Mouse (Mus musculus) right cerebral cortex, adult 18-20 months (tissue): ENCODE measurements around the gene Lrmda.

ENCODE experiments used
- DNase-seq: peaks from one replicate; pipeline ENCODE4 v3.0.0; 2022; ENCODE audit warnings: mixed read lengths

Gene Lrmda

GRCm38 (mm10) chr14:21992321-21992885 lies 27.1 kb upstream of the Lrmda start:
- no peak for DNase-seq

- DNase-seq = no peak
Observed at GRCm38 (mm10) chr14:21993251-21994060, 26.1 kb upstream of the Lrmda start.

- no peak for DNase-seq
Observed at GRCm38 (mm10) chr14:21994061-21994990, 25.2 kb upstream of the Lrmda start.

DNA sequence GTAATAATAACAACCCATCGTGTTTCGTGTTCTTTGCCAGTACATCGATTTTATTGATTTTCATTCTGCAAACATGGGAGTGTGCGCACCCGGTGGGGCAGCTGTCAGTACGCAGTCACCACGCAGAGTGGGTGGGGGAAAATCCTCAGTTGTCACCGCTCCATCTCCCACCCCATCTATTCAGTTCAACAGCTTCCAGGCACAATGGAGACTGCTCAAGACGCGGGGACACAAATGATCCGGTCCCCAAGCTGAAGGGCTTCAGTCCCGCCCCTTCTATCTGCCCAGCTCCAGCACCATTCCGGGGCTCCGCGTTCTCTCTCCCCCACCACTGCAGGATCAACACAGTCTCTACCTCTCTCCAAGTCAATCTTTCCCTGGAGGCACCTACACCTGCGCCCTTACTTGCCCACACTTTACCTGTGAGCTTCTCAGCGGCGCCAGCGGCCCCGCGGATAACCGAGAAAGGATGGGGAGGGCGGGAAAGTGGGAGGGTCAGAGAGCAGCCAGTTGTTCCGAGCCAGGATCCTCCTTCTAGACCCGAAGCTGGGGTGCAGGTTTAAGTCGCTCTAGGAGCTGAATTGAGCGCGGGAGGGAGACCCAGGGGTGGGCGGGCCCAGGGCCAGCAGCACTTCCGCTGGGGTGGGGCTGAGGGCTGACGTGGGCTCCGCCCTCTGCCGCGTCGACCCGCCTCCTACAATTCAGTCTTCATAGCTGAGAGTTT lies 24.3 kb upstream of the Lrmda start:
- no peak for DNase-seq

GRCm38 (mm10) chr14:21999588-21999987 lies 19.9 kb upstream of the Lrmda start:
- DNase-seq = no peak

DNA sequence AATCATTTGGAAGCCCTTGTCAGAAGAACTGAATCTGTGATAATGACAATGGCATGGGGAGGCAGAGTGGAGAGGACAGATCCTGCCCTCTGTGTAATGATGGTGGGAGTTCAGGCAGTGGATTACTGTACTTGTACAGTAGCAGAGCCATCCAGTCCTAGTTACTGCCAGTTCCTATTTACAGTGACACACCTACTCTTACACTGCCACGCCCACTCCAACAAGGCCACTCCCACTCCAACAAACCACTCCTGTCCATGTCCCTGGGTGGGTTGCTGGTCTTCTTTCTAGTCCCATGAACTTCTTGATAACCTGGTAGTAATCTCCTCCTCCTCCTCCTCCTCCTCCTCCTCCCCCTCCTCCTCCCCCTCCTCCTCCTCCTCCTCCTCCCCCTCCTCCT lies 16.3 kb upstream of the Lrmda start:
- no peak for DNase-seq

DNA sequence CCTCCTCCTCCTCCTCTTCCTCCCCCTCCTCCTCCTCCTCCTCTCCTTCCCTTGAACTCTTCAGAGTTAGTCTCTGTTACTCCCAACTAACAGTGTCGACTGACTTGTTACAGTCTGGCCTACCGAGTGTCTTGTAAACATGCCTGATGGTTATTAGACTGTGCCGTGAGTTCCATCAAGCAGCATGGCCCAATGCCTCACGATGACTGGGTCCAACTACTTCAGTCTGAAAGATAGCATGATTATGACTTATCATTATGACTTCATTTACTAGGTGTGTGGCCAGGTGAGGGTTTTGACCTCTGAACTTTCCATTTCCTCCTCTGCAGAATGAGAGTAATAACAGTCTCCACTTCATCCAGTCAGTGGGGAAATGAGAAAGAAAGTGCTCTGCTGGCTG lies 15.9 kb upstream of the Lrmda start:
- DNase-seq = no peak

DNA sequence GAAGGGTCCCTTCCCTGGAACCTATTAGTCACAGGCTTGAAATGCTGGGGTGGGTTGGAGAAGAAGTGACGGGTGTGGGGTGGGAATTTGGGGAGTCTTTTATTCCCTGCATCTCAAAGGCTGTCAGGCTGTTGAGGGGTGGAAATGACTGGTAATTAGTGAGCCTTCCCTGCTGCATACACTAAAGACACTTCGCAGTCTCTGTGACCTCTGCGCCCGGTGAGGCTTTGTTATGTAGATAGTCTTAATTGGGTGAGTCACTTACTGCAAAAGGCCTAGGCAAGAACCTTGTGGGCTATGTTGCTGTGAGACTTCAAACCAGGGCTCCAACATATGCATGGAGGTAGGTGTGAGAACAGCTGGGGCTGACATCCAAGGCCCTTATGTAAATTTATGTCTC lies 14.6 kb upstream of the Lrmda start:
- DNase-seq = no peak

- DNase-seq = no peak
Observed at GRCm38 (mm10) chr14:22007006-22007405, 12.5 kb upstream of the Lrmda start.

- no peak for DNase-seq
Observed at GRCm38 (mm10) chr14:22014315-22014714, 5.2 kb upstream of the Lrmda start.

GRCm38 (mm10) chr14:22014781-22015180 lies 4.7 kb upstream of the Lrmda start:
- DNase-seq = no peak

GRCm38 (mm10) chr14:22017011-22017410 lies 2.5 kb upstream of the Lrmda start:
- DNase-seq = no peak

GRCm38 (mm10) chr14:22019949-22020845 lies 685 bp downstream of the Lrmda start:
- no peak for DNase-seq

- peak; percentile 20 for DNase-seq
Observed at GRCm38 (mm10) chr14:22020885-22021284, 1.4 kb downstream of the Lrmda start.

GRCm38 (mm10) chr14:22023533-22023932 lies 4.0 kb downstream of the Lrmda start:
- no peak for DNase-seq

GRCm38 (mm10) chr14:22035900-22036299 lies 16.4 kb downstream of the Lrmda start:
- DNase-seq = no peak

GRCm38 (mm10) chr14:22036338-22036737 lies 16.8 kb downstream of the Lrmda start:
- DNase-seq = no peak

DNA sequence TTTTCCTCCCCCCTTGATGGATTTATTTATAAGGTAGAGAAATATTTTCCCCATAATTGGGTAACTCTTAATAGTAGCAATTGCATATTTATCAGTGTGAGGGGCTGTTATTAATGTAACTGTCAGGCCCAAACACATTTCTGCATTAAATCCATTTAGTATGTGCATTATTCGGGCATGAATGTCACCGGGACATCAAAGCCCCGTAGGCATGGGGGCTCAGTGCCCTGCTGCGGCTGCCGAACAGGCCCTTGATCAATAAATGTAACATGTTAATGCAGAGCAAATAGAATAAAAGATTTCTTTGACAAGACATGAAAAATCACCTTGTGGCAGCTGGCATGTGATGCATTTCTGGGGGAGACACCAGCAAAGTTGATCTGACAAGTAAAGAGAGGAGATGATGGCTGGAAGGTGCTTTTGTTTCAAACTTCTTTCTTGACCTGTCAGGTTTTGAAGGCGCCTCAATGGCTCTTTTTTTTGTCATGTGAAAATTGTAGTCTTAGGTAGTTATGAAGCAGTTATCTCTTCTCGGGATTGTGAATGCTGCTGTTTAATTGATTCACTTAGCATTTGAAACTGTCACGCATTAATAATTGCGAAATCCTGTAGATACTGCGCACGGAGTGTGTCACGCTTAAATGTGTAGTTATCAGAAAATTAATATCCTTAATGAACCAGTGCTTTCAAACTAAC lies 17.4 kb downstream of the Lrmda start:
- DNase-seq = no peak

- no peak for DNase-seq
Observed at GRCm38 (mm10) chr14:22037498-22038131, 18.1 kb downstream of the Lrmda start.

DNA sequence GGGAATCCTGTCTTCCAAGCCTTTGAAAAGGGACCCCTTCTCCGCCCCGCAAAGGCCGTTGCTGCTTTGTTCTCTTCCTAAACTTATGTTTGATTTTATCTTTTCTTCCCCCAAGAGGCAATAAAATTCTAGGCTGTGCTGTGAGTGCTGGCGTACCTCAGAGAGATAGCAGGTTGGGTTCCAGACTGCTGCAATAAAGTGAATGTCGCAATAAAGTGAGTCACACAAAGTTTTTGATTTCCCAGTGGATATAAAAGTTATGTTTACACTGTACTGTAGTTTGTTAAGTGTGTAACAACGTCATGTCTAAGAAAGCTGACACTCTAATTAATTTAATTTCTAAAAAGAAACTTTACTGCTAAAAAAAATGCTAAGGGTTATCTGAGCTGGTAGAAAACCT lies 22.6 kb downstream of the Lrmda start:
- no peak for DNase-seq

GRCm38 (mm10) chr14:22043420-22043819 lies 23.9 kb downstream of the Lrmda start:
- DNase-seq = no peak
